Mouse (Mus musculus) lung, adult 2 months (tissue): ENCODE measurements at regions not wholly inside any gene's neighbourhood (a gene's known extent, or its start where the extent isn't known, plus 50 kb on each side); places are given as distances from the start of the nearest gene placed in this dataset.

Experiments used
- CTCF ChIP-seq: fragments of 200-500 bp; IDR thresholded peaks from 2 replicates; pipeline ENCODE4 v1.5.1; 2011; ENCODE audit warnings: mild to moderate bottlenecking, low read length, control low read depth; ENCODE audit not compliant: insufficient read depth
- POLR2A ChIP-seq: fragments of 200-500 bp; IDR thresholded peaks from 2 replicates; pipeline ENCODE4 v1.6.1; 2011; ENCODE audit warnings: low read depth, mild to moderate bottlenecking, control low read depth, low read length, borderline replicate concordance; ENCODE audit errors: extremely low read depth

DNA sequence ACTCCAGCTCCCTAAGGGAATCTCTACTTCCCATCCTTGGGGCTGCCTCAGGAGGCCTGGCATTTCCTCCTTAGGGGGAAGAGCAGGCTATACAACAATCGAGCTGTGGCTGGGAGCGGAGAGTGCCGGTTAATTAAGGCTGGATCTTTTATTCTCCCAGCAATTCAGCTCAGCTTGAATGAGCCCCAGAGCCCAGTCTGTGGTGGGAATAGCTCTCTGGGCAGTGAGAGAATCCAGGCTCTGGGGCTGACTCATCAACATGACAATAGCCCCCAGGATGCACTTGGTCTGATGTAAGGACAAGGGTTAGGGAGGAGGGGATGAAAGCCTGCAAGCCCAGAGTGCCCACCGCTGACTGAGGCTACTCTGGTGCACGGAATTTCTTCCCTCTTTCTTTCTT is 280.2 kb upstream of the Sox9 start:
- TF ChIP-seq CTCF = no peak
- TF ChIP-seq POLR2A = no peak
